Mouse (Mus musculus) embryo, embryonic 11.5 days (tissue): ENCODE data around the gene Ncl.

ENCODE experiments used
- DNase-seq: peaks from one replicate; pipeline ENCODE4 v3.0.0-alpha.2; 2012; ENCODE audit warnings: low read depth, low spot score

Gene Ncl

GRCm38 (mm10) chr1:86358906-86359797 lies at the start of gene Ncl:
Gene Ncl (minus strand): TSS chr1:86359400.
- peak; percentile 98 for DNase-seq

DNA sequence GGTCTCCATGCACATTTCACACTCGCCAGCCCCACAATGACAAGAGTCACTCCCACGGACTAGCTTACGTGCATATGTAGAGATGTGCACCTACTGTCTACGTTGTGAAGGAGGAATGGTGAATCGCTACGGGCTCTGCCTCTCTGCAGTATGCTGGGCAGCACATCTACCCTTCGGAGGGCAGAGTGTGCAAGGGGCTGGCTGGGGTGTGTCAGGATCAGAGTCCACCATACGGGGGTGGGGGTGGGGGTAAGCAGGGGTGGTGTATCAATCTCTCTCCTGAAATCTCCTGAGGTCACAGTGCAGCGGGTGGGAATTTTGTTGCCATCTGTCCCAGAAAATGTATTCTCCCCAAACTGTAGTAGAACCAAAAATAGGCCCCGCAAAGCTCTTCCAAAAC lies 49.3 kb upstream of the Ncl start:
- no peak for DNase-seq

DNA sequence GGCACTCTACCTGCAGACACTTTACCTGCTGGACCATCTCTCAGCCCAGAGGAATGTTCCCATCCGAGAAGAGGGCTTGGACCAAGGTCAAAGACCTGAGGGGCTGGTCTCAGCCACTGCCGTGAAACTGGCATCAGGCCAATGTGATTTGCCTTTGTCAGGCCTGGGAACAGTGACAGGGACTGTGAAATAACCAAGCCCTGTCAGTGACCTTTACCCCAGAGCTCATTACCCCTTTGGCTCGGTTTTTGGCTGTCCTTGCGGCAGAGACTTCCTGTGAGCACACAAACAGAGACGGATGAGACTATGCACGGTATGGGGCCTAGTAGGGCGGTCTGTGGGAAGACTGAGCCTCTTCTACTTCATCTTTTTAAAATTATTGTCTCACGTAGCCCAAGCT lies 47.7 kb upstream of the Ncl start:
- no peak for DNase-seq

GRCm38 (mm10) chr1:86406313-86406712 lies 47.1 kb upstream of the Ncl start:
- DNase-seq, result no peak

- no peak for DNase-seq
Measured at GRCm38 (mm10) chr1:86404834-86405233, 45.6 kb upstream of the Ncl start.

- DNase-seq, result no peak
Measured at GRCm38 (mm10) chr1:86400096-86400754, 41.0 kb upstream of the Ncl start.

DNA sequence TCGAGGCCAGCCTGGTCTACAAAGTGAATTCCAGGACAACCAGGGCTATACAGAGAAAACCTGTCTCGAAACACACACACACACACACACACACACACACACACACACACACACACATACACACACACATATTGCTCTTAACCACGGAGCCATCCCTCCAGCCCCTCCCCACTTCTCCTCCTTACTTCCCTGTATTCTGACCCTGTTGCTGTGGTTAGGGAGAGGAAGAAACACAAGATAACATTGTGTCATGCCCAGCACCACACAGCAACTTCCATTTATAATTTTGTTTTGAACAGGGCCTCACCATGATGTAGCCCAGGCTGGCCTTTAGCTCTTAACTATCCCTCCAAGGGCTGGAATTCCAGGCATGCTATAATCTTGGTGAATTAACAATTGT lies 40.1 kb upstream of the Ncl start:
- DNase-seq, result no peak

DNA sequence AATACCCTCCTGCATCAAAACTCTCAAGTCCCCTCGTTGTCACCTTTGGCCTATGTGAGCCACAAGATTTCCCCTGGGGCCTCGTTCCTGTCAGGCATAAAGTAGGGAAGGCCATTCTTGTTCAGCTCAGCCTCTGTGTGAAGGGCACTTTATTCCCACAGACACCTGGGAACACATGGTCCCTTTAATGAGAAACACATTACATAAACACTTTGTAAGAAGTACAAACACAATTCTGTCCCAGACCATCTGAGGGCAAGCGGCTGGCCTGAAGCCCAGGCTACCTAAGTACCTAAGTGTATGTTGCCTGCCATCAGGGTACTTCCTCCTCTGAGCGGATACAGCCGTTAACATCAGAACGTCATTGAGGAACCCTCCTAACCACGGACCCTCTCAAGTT lies 39.0 kb upstream of the Ncl start:
- no peak for DNase-seq

GRCm38 (mm10) chr1:86397621-86398020 lies 38.4 kb upstream of the Ncl start:
- DNase-seq, result no peak

DNA sequence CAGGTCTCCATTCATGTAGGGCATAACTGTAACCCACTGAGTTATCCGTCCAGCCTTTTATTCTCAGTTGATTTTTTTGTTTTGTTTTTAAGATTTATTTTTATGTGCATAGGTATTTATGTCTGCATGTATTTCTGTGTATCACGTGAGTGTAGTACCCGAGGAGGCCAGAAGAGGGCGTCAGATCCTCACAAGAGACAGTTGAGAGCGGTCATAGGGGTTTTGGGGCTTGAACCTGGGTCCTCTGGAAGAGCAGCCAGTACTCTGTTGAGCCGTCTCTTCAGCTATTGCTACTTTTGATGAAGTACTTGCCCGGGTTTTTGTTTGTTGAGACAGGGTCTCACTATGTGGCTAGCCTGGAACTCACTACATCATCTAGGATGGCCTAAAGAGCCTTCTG lies 36.7 kb upstream of the Ncl start:
- no peak for DNase-seq

DNA sequence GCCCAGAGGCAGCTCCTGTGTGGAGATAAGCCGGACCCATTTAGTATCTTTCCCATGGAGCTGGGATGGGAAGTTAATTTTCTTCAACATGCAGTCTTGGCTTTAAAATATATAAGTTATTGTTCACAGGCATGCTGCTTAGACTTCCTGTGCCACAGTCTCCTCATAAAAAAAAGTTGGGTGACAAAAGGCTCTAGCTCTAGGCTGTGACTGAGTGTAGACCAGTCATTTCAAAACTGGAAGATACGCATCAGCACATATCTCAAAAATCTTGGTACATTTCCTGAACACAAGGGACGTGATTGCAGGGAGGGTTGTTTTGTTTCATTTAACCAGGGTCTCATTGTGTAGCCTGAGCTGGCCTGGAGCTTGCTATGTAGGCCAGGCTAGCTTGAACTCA lies 35.0 kb upstream of the Ncl start:
- no peak for DNase-seq

DNA sequence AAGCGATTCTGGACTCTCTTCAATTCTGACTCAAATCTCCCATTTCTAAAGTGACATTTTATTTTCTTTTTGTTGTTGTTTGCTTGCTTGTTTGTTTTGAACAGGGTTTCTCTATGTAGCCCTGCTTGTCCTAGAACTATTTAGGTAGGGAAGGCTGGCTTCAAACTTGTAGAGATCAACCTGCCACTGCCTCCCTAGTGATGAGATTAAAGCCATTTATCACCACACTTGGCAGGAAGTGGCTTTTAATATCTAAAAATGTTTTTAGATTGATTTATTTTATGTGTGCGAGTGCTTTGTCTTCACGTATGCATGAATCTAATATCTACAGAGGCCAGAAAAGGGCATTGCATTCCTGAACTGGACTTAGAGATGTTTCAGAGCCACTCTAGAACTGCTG lies 34.0 kb upstream of the Ncl start:
- DNase-seq, result no peak

GRCm38 (mm10) chr1:86391425-86391824 lies 32.2 kb upstream of the Ncl start:
- DNase-seq, result no peak

GRCm38 (mm10) chr1:86389230-86389629 lies 30.0 kb upstream of the Ncl start:
- peak; percentile 59 for DNase-seq

DNA sequence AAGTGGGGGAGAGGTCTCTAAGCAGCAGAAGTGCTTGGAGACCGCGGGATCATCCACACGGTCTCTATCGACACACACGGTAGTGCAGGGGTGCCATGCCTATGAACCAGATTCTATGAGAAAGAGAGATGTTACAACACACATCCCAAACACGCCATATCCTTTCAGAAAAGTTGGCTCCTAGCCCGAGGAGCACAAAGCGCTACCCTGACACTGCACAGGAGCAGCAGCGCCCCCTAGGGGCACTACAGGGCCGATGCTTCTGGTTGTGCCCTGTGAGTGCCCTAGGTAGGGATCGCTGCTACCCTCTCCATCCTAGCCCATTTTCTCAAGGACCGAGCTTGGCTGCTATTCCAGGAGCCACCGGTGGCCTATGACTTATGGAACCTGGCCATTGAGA lies 21.8 kb upstream of the Ncl start:
- DNase-seq, result no peak

DNA sequence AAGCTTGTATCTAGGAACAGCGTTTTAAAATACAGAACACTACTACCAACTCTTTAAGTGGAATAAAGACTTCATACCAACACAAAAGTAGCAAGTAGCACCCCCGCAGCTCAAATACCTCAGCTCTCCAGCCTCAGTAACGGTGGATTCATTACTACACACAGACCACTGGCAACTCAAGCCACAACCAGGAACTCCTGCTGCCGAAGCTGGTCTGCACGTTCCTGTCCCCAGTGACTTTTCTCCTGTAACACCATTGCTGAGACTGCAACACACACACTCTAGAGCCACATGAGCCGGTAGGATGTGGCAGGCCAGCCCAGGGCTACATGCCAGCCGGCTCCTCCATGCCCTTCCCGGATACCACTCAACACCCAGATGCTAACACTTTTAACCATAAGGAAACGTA lies 20.0 kb upstream of the Ncl start:
- no peak for DNase-seq

DNA sequence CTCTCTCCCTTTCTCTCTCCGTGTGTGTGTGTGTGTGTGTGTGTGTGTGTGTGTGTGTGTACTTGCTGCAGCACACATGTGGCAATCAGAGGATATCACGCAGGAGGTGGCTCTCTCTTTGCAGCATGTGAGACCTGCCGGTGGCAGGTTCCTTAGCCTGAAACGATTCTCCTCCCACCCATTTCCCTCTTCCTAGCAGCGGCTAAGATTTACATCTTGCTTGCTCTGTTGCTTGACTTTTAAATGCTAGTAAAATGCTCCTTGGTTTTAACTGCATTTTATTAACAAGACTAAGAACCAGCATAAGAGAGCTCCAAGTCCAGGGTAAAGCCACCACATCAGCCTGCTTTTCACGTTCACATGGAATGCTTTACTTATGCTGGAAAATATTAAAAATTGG lies 19.5 kb upstream of the Ncl start:
- no peak for DNase-seq

- no peak for DNase-seq
Measured at GRCm38 (mm10) chr1:86376354-86376753, 17.2 kb upstream of the Ncl start.

GRCm38 (mm10) chr1:86371997-86372396 lies 12.8 kb upstream of the Ncl start:
- peak; percentile 24 for DNase-seq

DNA sequence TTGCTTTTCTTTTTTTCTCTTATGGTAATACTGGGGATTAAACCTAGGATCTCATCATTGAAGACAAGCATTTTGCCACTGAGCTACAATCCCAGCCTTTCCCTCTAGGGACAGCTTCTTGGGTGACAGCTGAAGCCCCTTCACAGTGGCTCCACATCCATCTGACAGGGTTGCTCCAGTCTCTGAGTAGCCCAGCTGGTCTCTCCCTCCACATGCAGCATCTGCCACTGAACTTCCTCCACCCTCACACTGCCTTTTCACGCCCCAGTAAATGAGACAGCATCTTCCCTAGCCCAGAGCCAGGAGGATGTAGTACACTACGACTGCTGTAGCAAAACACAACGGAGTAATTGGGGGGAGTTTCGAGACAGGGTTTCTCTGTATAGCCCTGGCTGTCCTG lies 8.9 kb upstream of the Ncl start:
- DNase-seq, result no peak

GRCm38 (mm10) chr1:86363671-86364070 lies 4.5 kb upstream of the Ncl start:
- DNase-seq, result no peak

DNA sequence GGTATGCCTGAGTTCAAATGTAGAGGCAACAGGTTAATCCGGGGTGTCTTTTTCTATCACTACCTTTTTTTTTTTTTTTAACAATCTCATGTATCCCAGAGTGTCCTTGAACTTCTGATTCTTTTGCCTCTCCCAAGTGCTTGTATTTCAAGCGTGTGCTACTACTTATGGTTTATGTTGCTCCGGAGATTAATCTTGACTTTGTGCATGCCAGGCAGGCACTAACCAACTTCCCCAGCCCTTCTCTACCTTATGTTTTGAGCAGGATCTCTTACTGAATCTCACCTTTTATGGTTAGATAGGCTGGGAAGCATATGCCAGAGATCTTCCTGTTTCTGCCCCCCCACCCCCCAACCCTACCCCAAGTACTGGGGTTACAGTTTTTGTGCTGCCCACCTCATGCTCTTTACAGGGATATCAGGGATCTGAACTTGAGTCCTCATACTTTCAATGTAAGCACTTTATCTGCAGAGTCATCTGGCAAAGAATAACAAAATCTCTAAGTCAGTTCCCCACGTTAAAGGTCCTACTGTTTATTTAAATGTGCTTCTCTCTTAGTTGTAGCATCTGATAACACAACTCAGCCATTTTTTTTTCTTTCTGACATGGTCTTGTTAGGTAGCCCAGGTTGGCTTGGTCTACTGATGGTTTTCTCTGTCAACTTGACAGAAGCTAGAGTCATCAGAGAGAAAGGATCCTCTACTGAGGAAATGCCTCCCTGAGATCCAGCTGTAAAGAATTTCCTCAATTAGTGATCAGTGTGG lies 2.8 kb upstream of the Ncl start:
- DNase-seq, result no peak
